Mouse (Mus musculus): ENCODE data around the gene Ccdc47.

DNA sequence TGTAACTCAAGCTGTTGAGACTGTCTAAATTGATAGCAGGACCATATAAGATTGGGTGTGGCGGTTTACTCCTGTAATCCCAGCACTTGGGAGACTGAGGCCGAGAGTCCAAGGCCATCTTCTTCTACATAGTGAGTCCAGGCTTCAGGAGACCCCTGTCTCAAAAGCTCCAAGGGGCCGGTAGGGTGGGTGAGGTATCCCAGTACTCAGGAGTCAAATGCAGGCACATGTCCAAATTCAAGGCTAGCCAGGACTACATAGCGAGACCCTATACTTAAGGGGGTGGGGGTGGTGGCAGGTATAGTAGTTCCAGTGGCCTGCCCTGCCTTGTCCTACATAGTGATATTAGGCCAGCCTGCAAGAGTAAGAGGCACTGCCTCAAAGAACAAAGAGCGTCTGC is 1.3 kb downstream of the Ccdc47 start:
- TF ChIP-seq CTCF (IDR thresholded peaks at IDR 0.05; ENCODE audit: extremely low read depth, insufficient read length, insufficient replicate concordance, low read depth, low read length) (no peak), POLR2A (IDR thresholded peaks at IDR 0.05; ENCODE audit: low read depth, low read length) (no peak)
